29 mouse cellular contexts compared by ENCODE assay signal in genomic region chr5:13337665-13338064, GRCm38 (mm10).
"Had no signal": no experiment of that assay in that cellular context is flagged by ENCODE, and none has a peak within 500 bp of the region (broad histone marks: within the 10 kb centered on the region; RNA-seq: fewer than 3 reads in every experiment).

No protein-coding gene starts in this region.

- H3K4me3 ChIP-seq: embryonic facial prominence, embryonic 10.5 days; embryonic facial prominence, embryonic 12.5 days; embryonic facial prominence, embryonic 13.5 days; embryonic facial prominence, embryonic 15.5 days; erythroblast, embryonic 14.5 days; forebrain, embryonic 10.5 days; forebrain, embryonic 12.5 days; forebrain, embryonic 13.5 days; forebrain, embryonic 15.5 days; gastrocnemius, adult 2 months; heart, adult 2 months had no signal

- H3K9ac ChIP-seq: embryonic facial prominence, embryonic 12.5 days; embryonic facial prominence, embryonic 13.5 days; embryonic facial prominence, embryonic 15.5 days; forebrain, embryonic 12.5 days; forebrain, embryonic 13.5 days; forebrain, embryonic 15.5 days; forebrain, postnatal 0 days had no signal

- ATAC-seq: forebrain, embryonic 13.5 days; forebrain, embryonic 14.5 days; forebrain, embryonic 15.5 days; forebrain, embryonic 16.5 days; forebrain, postnatal 0 days had no signal

- DNase-seq: cerebellum, adult 2 months; cerebellum, adult 8-10 months; cerebellum, adult 9-10 months; cerebellum, adult 9-11 months; cerebellum, postnatal 10 days; cerebellum, postnatal 14 days; cerebellum, postnatal 25 days; cerebellum, postnatal 36 days; embryo, embryonic 11 days; forebrain, postnatal 0 days; gastrocnemius, adult 2 months; gastrocnemius, postnatal 10 days; gastrocnemius, postnatal 14 days; gastrocnemius, postnatal 25 days; gastrocnemius, postnatal 36 days; heart, adult 11 months; heart, adult 18-20 months; heart, adult 2 months had no signal

- H3K27ac ChIP-seq: embryonic facial prominence, embryonic 10.5 days; embryonic facial prominence, embryonic 12.5 days; embryonic facial prominence, embryonic 13.5 days; embryonic facial prominence, embryonic 15.5 days; forebrain, embryonic 10.5 days; forebrain, embryonic 12.5 days; forebrain, embryonic 13.5 days; forebrain, embryonic 15.5 days; gastrocnemius, adult 2 months; heart, adult 2 months had no signal

- H3K27me3 ChIP-seq: embryonic facial prominence, embryonic 12.5 days; embryonic facial prominence, embryonic 13.5 days; embryonic facial prominence, embryonic 15.5 days; forebrain, embryonic 12.5 days; forebrain, embryonic 13.5 days; forebrain, embryonic 15.5 days had no signal

- H3K9me3 ChIP-seq: embryonic facial prominence, embryonic 10.5 days; embryonic facial prominence, embryonic 12.5 days; embryonic facial prominence, embryonic 13.5 days; embryonic facial prominence, embryonic 15.5 days; forebrain, embryonic 10.5 days; forebrain, embryonic 12.5 days; forebrain, embryonic 13.5 days; forebrain, embryonic 15.5 days had no signal

- H3K4me1 ChIP-seq: embryonic facial prominence, embryonic 12.5 days; embryonic facial prominence, embryonic 15.5 days; forebrain, embryonic 10.5 days; forebrain, embryonic 12.5 days; forebrain, embryonic 13.5 days; forebrain, embryonic 15.5 days had no signal

- H3K4me2 ChIP-seq: embryonic facial prominence, embryonic 12.5 days; embryonic facial prominence, embryonic 13.5 days; embryonic facial prominence, embryonic 15.5 days; forebrain, embryonic 12.5 days; forebrain, embryonic 13.5 days; forebrain, embryonic 15.5 days had no signal

- H3K36me3 ChIP-seq: embryonic facial prominence, embryonic 10.5 days; embryonic facial prominence, embryonic 12.5 days; embryonic facial prominence, embryonic 13.5 days; embryonic facial prominence, embryonic 15.5 days; forebrain, embryonic 10.5 days; forebrain, embryonic 12.5 days; forebrain, embryonic 15.5 days had no signal
